Mouse (Mus musculus): ENCODE data around the gene Ntng2. TPM values are rescaled to one million over a fixed set of nuclear protein-coding genes. Genes with fewer than 3 reads are reported as not detected.
A peak's percentile ranks its signal among the peaks of the same experiment; 100 is the strongest.

Ntng2 gene
- polyA plus RNA-seq, 1 experiment from 2014 or later = 0.60 TPM

GRCm38 (mm10) chr2:29261126-29261525, 8.3 kb upstream of the Ntng2 start:
- no peak overlapping the region for H3K9ac ChIP-seq (ENCODE audit: low read length)
- H3K36me3 ChIP-seq (ENCODE audit: control insufficient read depth, insufficient read depth, low read length) = no peaks in the 10 kb centered on the region
- no peaks in the 10 kb centered on the region for H3K27me3 ChIP-seq (ENCODE audit: control insufficient read depth, insufficient read depth, low read length)
- WGBS = 71% methylated on average over 6 of the region's 6 CpGs
- H3K4me3 ChIP-seq (ENCODE audit: low read depth, low read length) = no peak overlapping the region
- H3K9me3 ChIP-seq (ENCODE audit: control insufficient read depth, low read length) = no peaks in the 10 kb centered on the region
- no peak overlapping the region for H3K4me2 ChIP-seq (ENCODE audit: low read depth, severe bottlenecking)
- no peaks in the 10 kb centered on the region for H3K4me1 ChIP-seq (ENCODE audit: control insufficient read depth, insufficient read depth, low read length)
- H3K27ac ChIP-seq (replicated peaks; ENCODE audit: low read depth, low read length) = no peak overlapping the region
- DNase-seq (ENCODE audit: low spot score) = no peak
- ATAC-seq (ENCODE audit: insufficient number of reproducible peaks, low FRiP score, low TSS enrichment, low read depth) = no peak

DNA sequence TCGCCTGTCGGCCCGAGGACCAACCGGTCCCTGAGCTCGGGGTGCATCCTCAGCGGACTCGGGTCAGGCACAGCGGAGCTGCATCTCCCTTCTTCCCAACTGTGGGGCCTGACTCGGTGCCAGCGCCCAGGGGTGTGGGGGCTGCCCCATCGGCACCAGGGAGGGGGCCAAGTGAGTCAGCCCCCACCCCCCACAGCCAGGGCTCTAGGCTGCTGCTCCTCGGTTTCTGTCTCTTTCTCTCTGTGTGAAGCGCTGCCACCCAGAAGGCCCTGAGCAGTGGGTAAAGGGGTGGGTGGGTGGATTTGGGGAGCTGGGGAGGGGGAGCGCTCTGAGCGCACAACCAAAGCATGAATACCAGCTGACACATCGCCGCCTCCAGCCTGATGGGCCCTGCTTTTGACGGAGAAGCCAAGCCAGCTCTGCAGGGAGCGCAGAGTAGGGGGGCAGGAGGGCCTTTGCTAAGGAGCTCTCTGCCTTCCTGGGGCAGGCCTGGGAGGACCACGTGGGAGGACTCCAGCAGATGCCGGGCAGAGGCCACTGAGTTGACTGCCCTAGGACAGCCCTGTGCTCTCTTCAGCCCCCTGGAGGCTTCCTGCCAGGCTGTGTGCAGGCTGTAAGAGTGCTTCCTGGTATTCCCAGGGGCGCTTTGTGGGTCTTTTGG, 530 bp upstream of the Ntng2 start:
- 0 out of 2 replicates have a peak, but pooled peaks have one; percentile 39 for ATAC-seq (ENCODE audit: insufficient number of reproducible peaks, low FRiP score, low TSS enrichment, low read depth)
- 1% methylated on average over 22 of the region's 22 CpGs for WGBS
- H3K36me3 ChIP-seq (ENCODE audit: control insufficient read depth, insufficient read depth, low read length) = no peaks in the 10 kb centered on the region
- peaks cover 55% of the 10 kb centered on the region for H3K27me3 ChIP-seq (ENCODE audit: control insufficient read depth, insufficient read depth, low read length)
- no peaks in the 10 kb centered on the region for H3K9me3 ChIP-seq (ENCODE audit: control insufficient read depth, low read length)
- peak; percentile 50 for DNase-seq (ENCODE audit: low spot score)
- H3K4me1 ChIP-seq (ENCODE audit: control insufficient read depth, insufficient read depth, low read length) = peaks cover 37% of the 10 kb centered on the region
- no peak overlapping the region for H3K27ac ChIP-seq (replicated peaks; ENCODE audit: low read depth, low read length)
- H3K4me3 ChIP-seq (ENCODE audit: low read depth, low read length) = peak overlapping the region; percentile 60
- H3K4me2 ChIP-seq (ENCODE audit: low read depth, severe bottlenecking) = peak overlapping the region; percentile 97
- peak overlapping the region; percentile 52; the same call in 1 of the 2 replicates for H3K9ac ChIP-seq (ENCODE audit: low read length)

DNA sequence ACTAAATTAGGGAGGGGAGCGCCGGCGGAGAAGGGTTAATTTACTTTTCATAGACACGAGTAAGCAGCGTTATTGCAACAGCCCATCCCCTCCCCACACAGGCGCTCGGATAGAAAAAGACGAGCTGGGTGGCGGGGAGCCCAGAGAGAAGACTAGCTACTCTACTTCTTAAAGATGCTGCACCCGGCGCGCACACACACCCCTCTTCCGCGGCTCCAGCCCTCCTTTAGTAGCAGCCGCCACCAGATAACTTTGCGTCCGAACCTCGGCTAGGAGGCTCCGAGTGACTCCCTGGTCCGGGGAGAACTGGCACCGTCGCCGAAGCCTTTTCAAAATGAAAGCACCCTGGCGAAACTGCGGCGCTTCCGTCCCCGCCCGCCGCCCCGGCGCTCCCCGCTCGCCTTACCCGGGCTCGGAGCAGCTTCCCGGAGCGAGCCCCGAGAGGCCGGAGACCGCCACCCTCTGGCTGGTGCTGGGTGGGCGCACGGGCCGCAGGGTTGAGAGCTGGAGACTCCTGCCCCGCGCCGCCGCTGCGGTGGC, 676 bp downstream of the Ntng2 start:
- ATAC-seq (ENCODE audit: insufficient number of reproducible peaks, low FRiP score, low TSS enrichment, low read depth) (no peak), DNase-seq (ENCODE audit: low spot score) (peak; percentile 72)
- Histone ChIP-seq H3K4me2 (ENCODE audit: low read depth, severe bottlenecking) (peak overlapping the region; percentile 97), H3K27me3 (ENCODE audit: control insufficient read depth, insufficient read depth, low read length) (peaks cover 60% of the 10 kb centered on the region), H3K9me3 (ENCODE audit: control insufficient read depth, low read length) (no peaks in the 10 kb centered on the region), H3K36me3 (ENCODE audit: control insufficient read depth, insufficient read depth, low read length) (no peaks in the 10 kb centered on the region), H3K9ac (ENCODE audit: low read length) (peak overlapping the region; percentile 52; the same call in 1 of the 2 replicates), H3K4me3 (ENCODE audit: low read depth, low read length) (peak overlapping the region; percentile 60), H3K27ac (replicated peaks; ENCODE audit: low read depth, low read length) (no peak overlapping the region), H3K4me1 (ENCODE audit: control insufficient read depth, insufficient read depth, low read length) (peaks cover 42% of the 10 kb centered on the region)
- WGBS = under 1% methylated on average over 48 of the region's 49 CpGs

DNA sequence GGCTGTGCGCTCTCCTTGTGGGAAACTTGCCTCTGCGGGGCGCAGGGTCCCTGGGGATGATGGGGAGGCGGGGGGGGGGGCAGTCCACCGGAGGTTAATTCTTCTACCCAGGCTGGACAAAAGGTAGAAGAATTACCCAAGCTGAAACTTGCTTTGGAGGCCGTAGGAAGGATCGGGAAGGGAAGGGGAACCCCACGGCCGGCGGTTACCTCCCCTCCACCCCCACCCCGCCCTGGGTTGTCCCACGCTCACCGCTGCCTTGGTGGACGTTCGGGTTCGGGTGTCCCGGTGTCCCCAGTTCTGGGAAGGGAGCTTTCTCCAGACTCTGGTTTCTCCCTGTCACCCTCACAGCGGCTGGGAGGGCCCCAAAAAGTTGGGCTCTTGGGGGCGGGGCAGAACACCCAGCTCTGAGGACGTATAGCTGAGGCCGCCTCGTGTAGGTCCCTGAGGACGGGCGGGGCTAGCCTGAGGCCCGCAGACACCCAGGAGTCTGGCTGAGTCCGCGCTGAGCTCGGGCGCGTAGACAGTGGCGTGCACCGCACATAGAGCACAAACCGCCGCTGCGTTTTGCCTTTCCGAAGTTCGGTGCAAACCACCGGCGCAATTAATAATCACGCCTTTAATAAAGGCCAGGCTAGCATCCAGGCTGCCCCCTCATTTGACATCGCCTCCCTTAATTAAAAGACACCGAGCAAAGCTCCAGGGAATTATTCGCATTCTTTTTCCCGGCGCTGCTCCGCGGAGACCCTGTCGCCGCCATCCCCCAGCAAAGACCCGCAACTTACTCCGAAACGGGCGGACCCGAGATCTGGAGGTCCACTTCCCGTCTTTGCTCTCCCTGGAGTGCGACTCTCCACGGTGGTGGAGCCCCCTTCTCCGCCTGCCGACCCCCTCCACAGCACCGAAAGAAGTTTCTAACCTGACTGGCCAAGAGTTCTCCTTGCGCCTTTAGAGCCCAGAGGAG, 1.4 kb downstream of the Ntng2 start:
- peaks cover 42% of the 10 kb centered on the region for H3K4me1 ChIP-seq (ENCODE audit: control insufficient read depth, insufficient read depth, low read length)
- H3K36me3 ChIP-seq (ENCODE audit: control insufficient read depth, insufficient read depth, low read length) = no peaks in the 10 kb centered on the region
- peak overlapping the region; percentile 60 for H3K4me3 ChIP-seq (ENCODE audit: low read depth, low read length)
- H3K4me2 ChIP-seq (ENCODE audit: low read depth, severe bottlenecking) = peak overlapping the region; percentile 97
- DNase-seq (ENCODE audit: low spot score) (peak; percentile 52), ATAC-seq (ENCODE audit: insufficient number of reproducible peaks, low FRiP score, low TSS enrichment, low read depth) (no peak)
- peak overlapping the region; percentile 37; the same call in 1 of the 2 replicates for H3K9ac ChIP-seq (ENCODE audit: low read length)
- no peak overlapping the region for H3K27ac ChIP-seq (replicated peaks; ENCODE audit: low read depth, low read length)
- H3K9me3 ChIP-seq (ENCODE audit: control insufficient read depth, low read length) = no peaks in the 10 kb centered on the region
- peaks cover 60% of the 10 kb centered on the region for H3K27me3 ChIP-seq (ENCODE audit: control insufficient read depth, insufficient read depth, low read length)
- under 1% methylated on average over 61 of the region's 61 CpGs for WGBS

- H3K4me2 ChIP-seq (ENCODE audit: low read depth, severe bottlenecking) = peak overlapping the region; percentile 97
- under 1% methylated on average over 44 of the region's 44 CpGs for WGBS
- no peaks in the 10 kb centered on the region for H3K9me3 ChIP-seq (ENCODE audit: control insufficient read depth, low read length)
- peak overlapping the region; percentile 60 for H3K4me3 ChIP-seq (ENCODE audit: low read depth, low read length)
- DNase-seq (ENCODE audit: low spot score) (peak; percentile 68), ATAC-seq (ENCODE audit: insufficient number of reproducible peaks, low FRiP score, low TSS enrichment, low read depth) (no peak)
- no peaks in the 10 kb centered on the region for H3K36me3 ChIP-seq (ENCODE audit: control insufficient read depth, insufficient read depth, low read length)
- H3K27me3 ChIP-seq (ENCODE audit: control insufficient read depth, insufficient read depth, low read length) = peaks cover 60% of the 10 kb centered on the region
- peaks cover 42% of the 10 kb centered on the region for H3K4me1 ChIP-seq (ENCODE audit: control insufficient read depth, insufficient read depth, low read length)
- H3K9ac ChIP-seq (ENCODE audit: low read length) = no peak overlapping the region
- H3K27ac ChIP-seq (replicated peaks; ENCODE audit: low read depth, low read length) = no peak overlapping the region
These were observed 2.3 kb downstream of the Ntng2 start for GRCm38 (mm10) chr2:29250263-29251094.

GRCm38 (mm10) chr2:29249852-29250251, 3.0 kb downstream of the Ntng2 start:
- Histone ChIP-seq H3K9me3 (ENCODE audit: control insufficient read depth, low read length) (no peaks in the 10 kb centered on the region), H3K27ac (replicated peaks; ENCODE audit: low read depth, low read length) (no peak overlapping the region), H3K4me1 (ENCODE audit: control insufficient read depth, insufficient read depth, low read length) (peaks cover 42% of the 10 kb centered on the region), H3K27me3 (ENCODE audit: control insufficient read depth, insufficient read depth, low read length) (peaks cover 60% of the 10 kb centered on the region), H3K36me3 (ENCODE audit: control insufficient read depth, insufficient read depth, low read length) (no peaks in the 10 kb centered on the region), H3K4me2 (ENCODE audit: low read depth, severe bottlenecking) (0 out of 2 replicates have a peak overlapping the region, but pooled peaks have one; percentile 97), H3K9ac (ENCODE audit: low read length) (no peak overlapping the region), H3K4me3 (ENCODE audit: low read depth, low read length) (no peak overlapping the region)
- WGBS = under 1% methylated on average over 10 of the region's 10 CpGs
- ATAC-seq (ENCODE audit: insufficient number of reproducible peaks, low FRiP score, low TSS enrichment, low read depth) (no peak), DNase-seq (ENCODE audit: low spot score) (no peak)

- 34% methylated on average over 3 of the region's 3 CpGs for WGBS
- no peak overlapping the region for H3K4me3 ChIP-seq (ENCODE audit: low read depth, low read length)
- ATAC-seq (ENCODE audit: insufficient number of reproducible peaks, low FRiP score, low TSS enrichment, low read depth) = no peak
- no peaks in the 10 kb centered on the region for H3K9me3 ChIP-seq (ENCODE audit: control insufficient read depth, low read length)
- H3K27me3 ChIP-seq (ENCODE audit: control insufficient read depth, insufficient read depth, low read length) = peaks cover 48% of the 10 kb centered on the region
- no peaks in the 10 kb centered on the region for H3K36me3 ChIP-seq (ENCODE audit: control insufficient read depth, insufficient read depth, low read length)
- H3K4me2 ChIP-seq (ENCODE audit: low read depth, severe bottlenecking) = no peak overlapping the region
- peaks cover 40% of the 10 kb centered on the region for H3K4me1 ChIP-seq (ENCODE audit: control insufficient read depth, insufficient read depth, low read length)
- H3K9ac ChIP-seq (ENCODE audit: low read length) = no peak overlapping the region
- no peak for DNase-seq (ENCODE audit: low spot score)
- no peak overlapping the region for H3K27ac ChIP-seq (replicated peaks; ENCODE audit: low read depth, low read length)
These were observed 4.3 kb downstream of the Ntng2 start for GRCm38 (mm10) chr2:29248551-29248950.
